Mouse (Mus musculus): ENCODE measurements at regions not wholly inside any gene's neighbourhood (a gene's known extent, or its start where the extent isn't known, plus 50 kb on each side); places are given as distances from the start of the nearest gene placed in this dataset.

- H3K27me3 ChIP-seq (ENCODE audit: control insufficient read depth, insufficient read depth, low read length): no peaks in the 10 kb centered on the region
- no peak overlapping the region for H3K4me3 ChIP-seq (ENCODE audit: low read depth, low read length)
- H3K9me3 ChIP-seq (ENCODE audit: control insufficient read depth, low read depth, low read length): no peaks in the 10 kb centered on the region
- no peak overlapping the region for H3K27ac ChIP-seq (ENCODE audit: low read length)
- H3K9ac ChIP-seq (replicated peaks; ENCODE audit: low read depth, low read length): no peak overlapping the region
- no peaks in the 10 kb centered on the region for H3K36me3 ChIP-seq (ENCODE audit: control insufficient read depth, insufficient read depth, low read length)
- WGBS: 79% methylated on average over 3 of the region's 3 CpGs
- ATAC-seq (ENCODE audit: insufficient number of reproducible peaks, insufficient read depth, low FRiP score, low read depth): no peak
- no peaks in the 10 kb centered on the region for H3K4me1 ChIP-seq (ENCODE audit: control insufficient read depth, insufficient read depth, low read length)
- H3K4me2 ChIP-seq (replicated peaks; ENCODE audit: low read depth, low read length): no peak overlapping the region
Observed at GRCm38 (mm10) chr7:37089726-37090125, 391.8 kb downstream of the Tshz3 start.

- Histone ChIP-seq H3K36me3 (ENCODE audit: control insufficient read depth, insufficient read depth, low read length) (no peaks in the 10 kb centered on the region), H3K27ac (ENCODE audit: low read length) (no peak overlapping the region), H3K27me3 (ENCODE audit: control insufficient read depth, insufficient read depth, low read length) (no peaks in the 10 kb centered on the region), H3K9me3 (ENCODE audit: control insufficient read depth, low read depth, low read length) (no peaks in the 10 kb centered on the region), H3K4me2 (replicated peaks; ENCODE audit: low read depth, low read length) (no peak overlapping the region), H3K4me1 (ENCODE audit: control insufficient read depth, insufficient read depth, low read length) (no peaks in the 10 kb centered on the region), H3K4me3 (ENCODE audit: low read depth, low read length) (no peak overlapping the region), H3K9ac (replicated peaks; ENCODE audit: low read depth, low read length) (no peak overlapping the region)
- ATAC-seq (ENCODE audit: insufficient number of reproducible peaks, insufficient read depth, low FRiP score, low read depth): no peak
- 78% methylated on average over 6 of the region's 6 CpGs for WGBS
Observed at GRCm38 (mm10) chr7:37092572-37092971, 394.7 kb downstream of the Tshz3 start.

DNA sequence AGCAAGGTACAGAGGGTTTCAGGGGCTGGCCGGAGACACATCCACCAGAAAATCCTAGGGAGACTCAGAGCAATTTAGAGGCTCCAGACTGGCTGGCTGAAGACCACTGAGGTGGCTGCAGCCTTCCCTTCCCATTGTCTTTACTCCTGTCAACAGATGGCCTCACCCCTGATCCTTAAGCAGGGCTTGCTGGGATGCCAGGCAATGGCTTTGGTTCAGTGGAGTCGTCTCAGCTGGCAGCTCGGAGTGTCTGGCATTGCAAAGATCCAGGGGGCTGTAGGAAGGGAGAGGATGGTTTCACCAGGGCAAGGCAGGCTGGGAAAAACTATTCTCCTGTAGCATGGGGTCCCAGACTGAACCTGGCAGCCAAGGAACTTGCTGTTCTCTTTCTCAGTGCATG, 395.8 kb downstream of the Tshz3 start:
- no peak overlapping the region for H3K9ac ChIP-seq (replicated peaks; ENCODE audit: low read depth, low read length)
- no peak for ATAC-seq (ENCODE audit: insufficient number of reproducible peaks, insufficient read depth, low FRiP score, low read depth)
- 77% methylated on average over 3 of the region's 3 CpGs for WGBS
- no peak overlapping the region for H3K4me2 ChIP-seq (replicated peaks; ENCODE audit: low read depth, low read length)
- no peak overlapping the region for H3K4me3 ChIP-seq (ENCODE audit: low read depth, low read length)
- no peaks in the 10 kb centered on the region for H3K9me3 ChIP-seq (ENCODE audit: control insufficient read depth, low read depth, low read length)
- H3K36me3 ChIP-seq (ENCODE audit: control insufficient read depth, insufficient read depth, low read length): no peaks in the 10 kb centered on the region
- no peak overlapping the region for H3K27ac ChIP-seq (ENCODE audit: low read length)
- H3K27me3 ChIP-seq (ENCODE audit: control insufficient read depth, insufficient read depth, low read length): no peaks in the 10 kb centered on the region
- H3K4me1 ChIP-seq (ENCODE audit: control insufficient read depth, insufficient read depth, low read length): no peaks in the 10 kb centered on the region

DNA sequence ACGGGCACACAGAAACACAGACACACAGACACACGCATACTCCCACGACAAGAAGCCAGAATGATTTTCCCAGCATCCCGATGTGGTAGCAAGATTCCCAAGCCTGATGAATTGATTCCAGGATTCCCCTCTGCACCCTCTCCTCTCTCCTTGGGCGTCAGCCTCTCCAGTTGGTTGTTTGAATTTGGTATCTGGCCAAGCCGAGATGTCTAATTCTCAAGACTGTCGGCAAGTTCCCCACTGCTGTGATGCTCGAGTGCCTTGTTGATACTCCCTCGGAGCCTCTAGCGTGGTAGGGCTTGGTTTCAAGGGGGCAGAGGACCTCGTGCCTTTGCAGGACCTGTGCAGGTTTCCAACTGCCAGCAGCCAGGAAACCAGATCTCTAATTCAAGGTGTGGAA, 397.9 kb downstream of the Tshz3 start:
- Histone ChIP-seq H3K27me3 (ENCODE audit: control insufficient read depth, insufficient read depth, low read length) (no peaks in the 10 kb centered on the region), H3K27ac (ENCODE audit: low read length) (no peak overlapping the region), H3K9me3 (ENCODE audit: control insufficient read depth, low read depth, low read length) (no peaks in the 10 kb centered on the region), H3K36me3 (ENCODE audit: control insufficient read depth, insufficient read depth, low read length) (no peaks in the 10 kb centered on the region), H3K9ac (replicated peaks; ENCODE audit: low read depth, low read length) (no peak overlapping the region), H3K4me2 (replicated peaks; ENCODE audit: low read depth, low read length) (no peak overlapping the region), H3K4me1 (ENCODE audit: control insufficient read depth, insufficient read depth, low read length) (no peaks in the 10 kb centered on the region), H3K4me3 (ENCODE audit: low read depth, low read length) (no peak overlapping the region)
- 68% methylated on average over 11 of the region's 11 CpGs for WGBS
- no peak for ATAC-seq (ENCODE audit: insufficient number of reproducible peaks, insufficient read depth, low FRiP score, low read depth)

DNA sequence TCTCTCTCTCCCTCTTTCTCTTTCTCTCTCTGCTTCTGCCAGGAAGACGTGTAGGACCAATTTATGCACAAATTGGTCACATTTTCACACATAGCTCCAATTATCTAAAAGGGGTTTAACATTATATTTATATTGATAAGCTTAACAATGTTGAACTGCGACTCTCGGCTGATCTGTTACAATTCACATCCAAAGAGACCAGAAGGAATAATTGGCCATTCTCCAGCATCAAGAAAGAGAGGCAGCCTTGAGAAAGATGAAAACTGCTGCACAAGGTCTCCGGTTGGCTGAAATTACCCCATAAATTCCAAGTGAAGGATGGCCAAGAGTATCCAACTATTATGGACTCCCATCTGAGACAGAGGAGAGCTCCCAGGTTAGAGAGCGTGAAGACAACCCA, 398.4 kb downstream of the Tshz3 start:
- Histone ChIP-seq H3K27ac (ENCODE audit: low read length) (no peak overlapping the region), H3K9me3 (ENCODE audit: control insufficient read depth, low read depth, low read length) (no peaks in the 10 kb centered on the region), H3K4me3 (ENCODE audit: low read depth, low read length) (no peak overlapping the region), H3K36me3 (ENCODE audit: control insufficient read depth, insufficient read depth, low read length) (no peaks in the 10 kb centered on the region), H3K27me3 (ENCODE audit: control insufficient read depth, insufficient read depth, low read length) (no peaks in the 10 kb centered on the region), H3K4me2 (replicated peaks; ENCODE audit: low read depth, low read length) (no peak overlapping the region), H3K4me1 (ENCODE audit: control insufficient read depth, insufficient read depth, low read length) (no peaks in the 10 kb centered on the region), H3K9ac (replicated peaks; ENCODE audit: low read depth, low read length) (no peak overlapping the region)
- WGBS: 81% methylated on average over 5 of the region's 5 CpGs
- no peak for ATAC-seq (ENCODE audit: insufficient number of reproducible peaks, insufficient read depth, low FRiP score, low read depth)

DNA sequence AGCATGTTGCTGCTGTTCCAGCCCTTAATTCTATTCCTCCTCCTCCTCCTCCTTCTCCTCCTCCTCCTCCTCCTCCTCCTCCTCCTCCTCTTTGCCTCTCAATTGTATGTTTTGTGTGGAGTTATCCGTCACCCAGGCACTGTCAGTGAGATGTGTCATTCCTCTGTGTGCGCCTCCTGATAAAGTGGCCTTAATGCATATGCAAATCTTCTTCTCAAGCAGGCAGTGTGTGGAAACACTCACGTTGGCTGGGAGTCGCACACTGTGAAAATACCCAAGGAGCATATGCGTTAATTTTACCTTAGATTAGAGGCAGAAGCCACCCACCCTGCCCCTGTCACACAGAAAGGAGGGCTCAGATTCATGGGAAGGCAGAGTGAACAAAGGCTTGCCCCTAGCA, 401.0 kb downstream of the Tshz3 start:
- H3K27me3 ChIP-seq (ENCODE audit: control insufficient read depth, insufficient read depth, low read length): no peaks in the 10 kb centered on the region

DNA sequence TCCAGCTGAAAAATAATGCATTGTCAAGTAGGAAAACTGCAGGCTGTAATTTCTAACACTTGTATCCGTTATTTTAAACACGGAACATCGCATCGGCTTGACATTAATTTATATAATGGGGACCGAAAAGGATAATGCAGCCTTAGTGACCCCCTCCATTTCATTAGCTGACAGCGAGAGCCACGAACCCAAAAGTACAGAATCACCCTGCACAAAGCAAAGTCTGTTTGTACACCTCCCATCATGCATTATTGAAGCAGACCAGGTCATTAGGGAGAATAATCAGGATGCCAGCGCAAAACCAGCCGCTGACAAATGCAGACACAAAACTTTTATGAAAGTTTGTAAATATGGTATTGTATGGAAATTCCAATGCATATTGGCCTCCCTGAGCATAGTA, 406.8 kb downstream of the Tshz3 start:
- Histone ChIP-seq H3K9ac (replicated peaks; ENCODE audit: low read depth, low read length) (no peak overlapping the region), H3K27me3 (ENCODE audit: control insufficient read depth, insufficient read depth, low read length) (no peaks in the 10 kb centered on the region), H3K9me3 (ENCODE audit: control insufficient read depth, low read depth, low read length) (no peaks in the 10 kb centered on the region), H3K4me3 (ENCODE audit: low read depth, low read length) (no peak overlapping the region), H3K27ac (ENCODE audit: low read length) (no peak overlapping the region), H3K36me3 (ENCODE audit: control insufficient read depth, insufficient read depth, low read length) (no peaks in the 10 kb centered on the region), H3K4me1 (ENCODE audit: control insufficient read depth, insufficient read depth, low read length) (no peaks in the 10 kb centered on the region), H3K4me2 (replicated peaks; ENCODE audit: low read depth, low read length) (no peak overlapping the region)
- 63% methylated on average over 9 of the region's 9 CpGs for WGBS
- no peak for ATAC-seq (ENCODE audit: insufficient number of reproducible peaks, insufficient read depth, low FRiP score, low read depth)

More for the DNA sequence above, 401.0 kb downstream of the Tshz3 start:
- H3K36me3 ChIP-seq (ENCODE audit: control insufficient read depth, insufficient read depth, low read length): no peaks in the 10 kb centered on the region
- H3K4me2 ChIP-seq (replicated peaks; ENCODE audit: low read depth, low read length): no peak overlapping the region
- H3K4me3 ChIP-seq (ENCODE audit: low read depth, low read length): no peak overlapping the region
- H3K9me3 ChIP-seq (ENCODE audit: control insufficient read depth, low read depth, low read length): no peaks in the 10 kb centered on the region
- WGBS: 28% methylated on average over 5 of the region's 5 CpGs
- H3K27ac ChIP-seq (ENCODE audit: low read length): no peak overlapping the region
- no peak overlapping the region for H3K9ac ChIP-seq (replicated peaks; ENCODE audit: low read depth, low read length)
- no peaks in the 10 kb centered on the region for H3K4me1 ChIP-seq (ENCODE audit: control insufficient read depth, insufficient read depth, low read length)
- ATAC-seq (ENCODE audit: insufficient number of reproducible peaks, insufficient read depth, low FRiP score, low read depth): no peak

DNA sequence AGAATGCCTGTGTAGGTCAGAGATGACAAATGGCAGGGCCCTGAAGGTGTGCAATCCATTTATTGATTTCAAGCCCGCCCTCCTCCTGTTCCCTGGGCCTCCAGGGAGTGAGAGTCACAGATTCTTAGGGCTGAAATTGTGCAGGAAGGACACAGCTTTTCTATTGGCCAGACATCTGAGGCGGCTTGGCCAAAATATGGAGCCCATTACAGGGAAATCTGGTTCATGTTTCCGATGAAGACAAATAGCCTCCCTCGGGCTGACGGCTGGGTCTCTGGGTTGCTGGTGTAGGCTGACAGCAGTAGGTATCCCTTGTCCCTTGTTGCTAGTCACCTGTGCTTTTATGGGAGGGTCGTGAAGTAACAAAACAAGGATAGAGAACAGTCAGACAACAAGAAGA, 413.2 kb downstream of the Tshz3 start:
- no peak overlapping the region for H3K4me3 ChIP-seq (ENCODE audit: low read depth, low read length)
- H3K36me3 ChIP-seq (ENCODE audit: control insufficient read depth, insufficient read depth, low read length): no peaks in the 10 kb centered on the region
- no peak for ATAC-seq (ENCODE audit: insufficient number of reproducible peaks, insufficient read depth, low FRiP score, low read depth)
- no peak overlapping the region for H3K4me2 ChIP-seq (replicated peaks; ENCODE audit: low read depth, low read length)
- H3K4me1 ChIP-seq (ENCODE audit: control insufficient read depth, insufficient read depth, low read length): no peaks in the 10 kb centered on the region
- no peaks in the 10 kb centered on the region for H3K9me3 ChIP-seq (ENCODE audit: control insufficient read depth, low read depth, low read length)
- no peak overlapping the region for H3K9ac ChIP-seq (replicated peaks; ENCODE audit: low read depth, low read length)
- 59% methylated on average over 6 of the region's 6 CpGs for WGBS
- H3K27me3 ChIP-seq (ENCODE audit: control insufficient read depth, insufficient read depth, low read length): no peaks in the 10 kb centered on the region
- no peak overlapping the region for H3K27ac ChIP-seq (ENCODE audit: low read length)

DNA sequence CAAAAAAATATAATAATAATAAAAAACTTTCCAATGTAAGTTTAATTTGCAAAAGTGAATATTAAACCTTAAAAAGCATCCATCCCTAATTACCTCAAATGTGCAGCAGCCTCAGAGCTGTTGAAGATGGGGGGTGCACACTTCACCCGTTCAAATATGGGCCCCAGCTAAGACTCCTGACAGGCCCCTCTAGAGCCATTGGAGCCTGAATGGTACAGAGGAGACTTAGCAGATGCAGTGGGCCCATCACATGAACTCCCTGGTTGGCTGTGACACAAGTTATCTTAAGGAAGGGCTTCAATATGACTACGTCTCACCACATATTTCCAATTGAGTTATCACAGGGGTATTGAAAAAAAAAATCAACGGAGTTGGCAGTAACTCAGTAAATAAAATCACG, 422.9 kb downstream of the Tshz3 start:
- WGBS: 92% methylated on average over 4 of the region's 4 CpGs
- no peaks in the 10 kb centered on the region for H3K27me3 ChIP-seq (ENCODE audit: control insufficient read depth, insufficient read depth, low read length)
- ATAC-seq (ENCODE audit: insufficient number of reproducible peaks, insufficient read depth, low FRiP score, low read depth): no peak

More for the DNA sequence above, 422.9 kb downstream of the Tshz3 start:
- H3K9me3 ChIP-seq (ENCODE audit: control insufficient read depth, low read depth, low read length): no peaks in the 10 kb centered on the region
- no peak overlapping the region for H3K4me3 ChIP-seq (ENCODE audit: low read depth, low read length)
- H3K4me1 ChIP-seq (ENCODE audit: control insufficient read depth, insufficient read depth, low read length): no peaks in the 10 kb centered on the region
- H3K9ac ChIP-seq (replicated peaks; ENCODE audit: low read depth, low read length): no peak overlapping the region
- H3K36me3 ChIP-seq (ENCODE audit: control insufficient read depth, insufficient read depth, low read length): no peaks in the 10 kb centered on the region
- H3K4me2 ChIP-seq (replicated peaks; ENCODE audit: low read depth, low read length): no peak overlapping the region
- H3K27ac ChIP-seq (ENCODE audit: low read length): no peak overlapping the region

All from stomach, embryonic 14.5 days (tissue).